Mouse (Mus musculus) neural tube, embryonic 15.5 days (tissue): ENCODE measurements at regions not wholly inside any gene's neighbourhood (a gene's known extent, or its start where the extent isn't known, plus 50 kb on each side); places are given as distances from the start of the nearest gene placed in this dataset.

ENCODE experiments used
- ATAC-seq: fragments of 200-750 bp; cut with Nextera tagmentation; 2 replicates; pipeline ENCODE4 v1.8.0; 2017; ENCODE audit warnings: mild to moderate bottlenecking, moderate TSS enrichment, moderate library complexity; ENCODE audit not compliant: low FRiP score
- H3K27ac ChIP-seq: fragments of 300-500 bp; sonication (generic); replicated peaks from 2 replicates; pipeline ENCODE4 v1.5.1; 2015; ENCODE audit warnings: mild to moderate bottlenecking, inconsistent platforms
- H3K27me3 ChIP-seq: fragments of 300-500 bp; sonication (generic); replicated peaks from 2 replicates; pipeline ENCODE4 v1.6.1; 2015; ENCODE audit warnings: inconsistent platforms
- H3K36me3 ChIP-seq: fragments of 300-500 bp; sonication (generic); 2 replicates; pipeline ENCODE4 v1.6.1; 2015; ENCODE audit warnings: inconsistent platforms
- H3K4me1 ChIP-seq: fragments of 300-500 bp; sonication (generic); 2 replicates; pipeline ENCODE4 v1.6.1; 2015; ENCODE audit warnings: inconsistent platforms
- H3K4me2 ChIP-seq: fragments of 300-500 bp; sonication (generic); 2 replicates; pipeline ENCODE4 v1.6.1; 2015; ENCODE audit warnings: inconsistent platforms, mild to moderate bottlenecking, moderate library complexity
- H3K4me3 ChIP-seq: fragments of 300-500 bp; sonication (generic); replicated peaks from 2 replicates; pipeline ENCODE4 v1.5.1; 2015; ENCODE audit warnings: mild to moderate bottlenecking, inconsistent platforms
- H3K9ac ChIP-seq: fragments of 300-500 bp; sonication (generic); replicated peaks from 2 replicates; pipeline ENCODE4 v1.6.1; 2015; ENCODE audit warnings: mild to moderate bottlenecking, inconsistent platforms
- H3K9me3 ChIP-seq: fragments of 300-500 bp; sonication (generic); replicated peaks from 2 replicates; pipeline ENCODE4 v1.6.1; 2016; ENCODE audit warnings: inconsistent platforms
- WGBS: fragments of 180-500 bp; shearing (Covaris S2); methylation state at CpG from one replicate; pipeline ENCODE4 v1.1.7; 2015; ENCODE audit warnings: mixed read lengths; 5-methylcytosine and 5-hydroxymethylcytosine counted together

GRCm38 (mm10) chr1:43247609-43248008 lies 50.8 kb upstream of the Fhl2 start:
- 97% methylated on average over 1 of the region's 1 CpGs for WGBS
- H3K4me2 ChIP-seq = no peak overlapping the region
- no peak for ATAC-seq

GRCm38 (mm10) chr1:43250281-43250680 lies 53.5 kb upstream of the Fhl2 start:
- no peaks in the 10 kb centered on the region for H3K27me3 ChIP-seq
- H3K4me2 ChIP-seq = no peak overlapping the region
- H3K9ac ChIP-seq = no peak overlapping the region
- no peak overlapping the region for H3K4me3 ChIP-seq
- no peaks in the 10 kb centered on the region for H3K9me3 ChIP-seq
- ATAC-seq = no peak
- H3K27ac ChIP-seq = no peak overlapping the region
- WGBS = 81% methylated on average over 6 of the region's 6 CpGs
- H3K4me1 ChIP-seq = no peaks in the 10 kb centered on the region
- H3K36me3 ChIP-seq = no peaks in the 10 kb centered on the region

More at GRCm38 (mm10) chr1:43247609-43248008, 50.8 kb upstream of the Fhl2 start:
- H3K9me3 ChIP-seq = no peaks in the 10 kb centered on the region
- H3K27ac ChIP-seq = no peak overlapping the region
- H3K36me3 ChIP-seq = no peaks in the 10 kb centered on the region
- no peaks in the 10 kb centered on the region for H3K27me3 ChIP-seq
- no peak overlapping the region for H3K4me3 ChIP-seq
- H3K4me1 ChIP-seq = no peaks in the 10 kb centered on the region
- H3K9ac ChIP-seq = no peak overlapping the region

GRCm38 (mm10) chr1:43251356-43251755 lies 54.6 kb upstream of the Fhl2 start:
- Histone ChIP-seq H3K36me3 (no peaks in the 10 kb centered on the region), H3K4me3 (no peak overlapping the region), H3K27ac (no peak overlapping the region), H3K4me1 (no peaks in the 10 kb centered on the region), H3K4me2 (no peak overlapping the region), H3K9ac (no peak overlapping the region), H3K27me3 (no peaks in the 10 kb centered on the region), H3K9me3 (no peaks in the 10 kb centered on the region)
- WGBS = 80% methylated on average over 7 of the region's 7 CpGs
- no peak for ATAC-seq

GRCm38 (mm10) chr1:43254129-43254528 lies 57.3 kb upstream of the Fhl2 start:
- no peak overlapping the region for H3K4me3 ChIP-seq
- no peak overlapping the region for H3K9ac ChIP-seq
- no peaks in the 10 kb centered on the region for H3K36me3 ChIP-seq
- no peak overlapping the region for H3K4me2 ChIP-seq
- no peak for ATAC-seq
- no peaks in the 10 kb centered on the region for H3K27me3 ChIP-seq
- H3K27ac ChIP-seq = no peak overlapping the region
- H3K4me1 ChIP-seq = no peaks in the 10 kb centered on the region
- no peaks in the 10 kb centered on the region for H3K9me3 ChIP-seq
- 89% methylated on average over 1 of the region's 1 CpGs for WGBS

- Histone ChIP-seq H3K27me3 (no peaks in the 10 kb centered on the region), H3K4me3 (no peak overlapping the region), H3K4me2 (no peak overlapping the region), H3K9me3 (no peaks in the 10 kb centered on the region), H3K9ac (no peak overlapping the region), H3K36me3 (no peaks in the 10 kb centered on the region), H3K27ac (no peak overlapping the region), H3K4me1 (no peaks in the 10 kb centered on the region)
- no peak for ATAC-seq
Observed at GRCm38 (mm10) chr1:43256078-43256477, 59.3 kb upstream of the Fhl2 start.

- no peak for ATAC-seq
Observed at GRCm38 (mm10) chr1:43257909-43258308, 61.1 kb upstream of the Fhl2 start.

GRCm38 (mm10) chr1:43259841-43260240 lies 63.1 kb upstream of the Fhl2 start:
- 78% methylated on average over 1 of the region's 1 CpGs for WGBS
- no peak overlapping the region for H3K27ac ChIP-seq
- no peak overlapping the region for H3K9ac ChIP-seq
- ATAC-seq = no peak
- no peak overlapping the region for H3K4me3 ChIP-seq
- no peaks in the 10 kb centered on the region for H3K9me3 ChIP-seq
- H3K36me3 ChIP-seq = no peaks in the 10 kb centered on the region
- H3K27me3 ChIP-seq = no peaks in the 10 kb centered on the region
- no peak overlapping the region for H3K4me2 ChIP-seq
- H3K4me1 ChIP-seq = peaks cover 3% of the 10 kb centered on the region; the same call in 1 of the 2 replicates

More at GRCm38 (mm10) chr1:43257909-43258308, 61.1 kb upstream of the Fhl2 start:
- Histone ChIP-seq H3K9ac (no peak overlapping the region), H3K27ac (no peak overlapping the region), H3K27me3 (no peaks in the 10 kb centered on the region), H3K4me2 (no peak overlapping the region), H3K36me3 (no peaks in the 10 kb centered on the region), H3K9me3 (no peaks in the 10 kb centered on the region), H3K4me1 (no peaks in the 10 kb centered on the region), H3K4me3 (no peak overlapping the region)
- 92% methylated on average over 6 of the region's 6 CpGs for WGBS

- no peak overlapping the region for H3K4me2 ChIP-seq
- WGBS = 94% methylated on average over 4 of the region's 4 CpGs
- H3K4me3 ChIP-seq = no peak overlapping the region
- H3K27ac ChIP-seq = no peak overlapping the region
- H3K36me3 ChIP-seq = no peaks in the 10 kb centered on the region
- H3K27me3 ChIP-seq = no peaks in the 10 kb centered on the region
- no peaks in the 10 kb centered on the region for H3K9me3 ChIP-seq
- no peak for ATAC-seq
- no peak overlapping the region for H3K9ac ChIP-seq
- peaks cover 3% of the 10 kb centered on the region; the same call in 1 of the 2 replicates for H3K4me1 ChIP-seq
Observed at GRCm38 (mm10) chr1:43260491-43260890, 63.7 kb upstream of the Fhl2 start.

- Histone ChIP-seq H3K4me2 (peak overlapping the region; percentile 42), H3K27me3 (no peaks in the 10 kb centered on the region), H3K4me1 (peaks cover 3% of the 10 kb centered on the region; the same call in 1 of the 2 replicates), H3K9ac (peak overlapping the region; percentile 37; the same call in 1 of the 2 replicates), H3K9me3 (no peaks in the 10 kb centered on the region), H3K36me3 (no peaks in the 10 kb centered on the region), H3K4me3 (no peak overlapping the region), H3K27ac (no peak overlapping the region)
- peak; percentile 83 for ATAC-seq
- WGBS = 15% methylated on average over 5 of the region's 5 CpGs
Observed at GRCm38 (mm10) chr1:43264407-43264889, 67.7 kb upstream of the Fhl2 start.

- Histone ChIP-seq H3K27me3 (no peaks in the 10 kb centered on the region), H3K4me3 (no peak overlapping the region), H3K9me3 (no peaks in the 10 kb centered on the region), H3K36me3 (no peaks in the 10 kb centered on the region), H3K4me2 (no peak overlapping the region), H3K4me1 (peaks cover 3% of the 10 kb centered on the region; the same call in 1 of the 2 replicates), H3K27ac (no peak overlapping the region), H3K9ac (no peak overlapping the region)
- 90% methylated on average over 5 of the region's 5 CpGs for WGBS
- no peak for ATAC-seq
Observed at GRCm38 (mm10) chr1:43265699-43266455, 69.1 kb upstream of the Fhl2 start.

- Histone ChIP-seq H3K4me3 (no peak overlapping the region), H3K9ac (no peak overlapping the region), H3K4me1 (peaks cover under 1% of the 10 kb centered on the region; the same call in 1 of the 2 replicates), H3K27me3 (no peaks in the 10 kb centered on the region), H3K27ac (no peak overlapping the region), H3K9me3 (no peaks in the 10 kb centered on the region), H3K36me3 (no peaks in the 10 kb centered on the region), H3K4me2 (no peak overlapping the region)
- 49% methylated on average over 7 of the region's 7 CpGs for WGBS
- no peak for ATAC-seq
Observed at GRCm38 (mm10) chr1:43269685-43270084, 72.9 kb upstream of the Fhl2 start.

- no peak overlapping the region for H3K9ac ChIP-seq
- WGBS = 82% methylated on average over 2 of the region's 2 CpGs
- no peaks in the 10 kb centered on the region for H3K36me3 ChIP-seq
- no peaks in the 10 kb centered on the region for H3K9me3 ChIP-seq
- H3K27ac ChIP-seq = no peak overlapping the region
- no peak overlapping the region for H3K4me2 ChIP-seq
- no peaks in the 10 kb centered on the region for H3K27me3 ChIP-seq
- no peak for ATAC-seq
- H3K4me3 ChIP-seq = no peak overlapping the region
- H3K4me1 ChIP-seq = no peaks in the 10 kb centered on the region
Observed at GRCm38 (mm10) chr1:43273236-43273868, 76.6 kb upstream of the Fhl2 start.
